Mouse (Mus musculus) adrenal gland, adult (tissue): ENCODE data around the gene Apobr.

Experiments used
- DNase-seq, 2 experiments: peaks; one replicate each; pipeline ENCODE4 v3.0.0; 2022 to 2023; ENCODE audit warnings: low spot score in 1 of 2; ENCODE audit not compliant: inconsistent age in 2 of 2

Apobr gene

GRCm38 (mm10) chr7:126596414-126596813, 11.7 kb downstream of the Apobr start:
- DNase-seq = no peak

GRCm38 (mm10) chr7:126598919-126599318, 14.2 kb downstream of the Apobr start:
- peak in 1 of 2 experiments; percentile 43 for DNase-seq

- no peak for DNase-seq
These were observed 17.2 kb downstream of the Apobr start for GRCm38 (mm10) chr7:126601896-126602295.

- no peak for DNase-seq
These were observed 17.9 kb downstream of the Apobr start for GRCm38 (mm10) chr7:126602650-126603049.

- no peak for DNase-seq
These were observed 21.9 kb downstream of the Apobr start for GRCm38 (mm10) chr7:126606611-126607010.

GRCm38 (mm10) chr7:126607064-126607463, 22.3 kb downstream of the Apobr start:
- DNase-seq = peak; percentile 35 to 77

GRCm38 (mm10) chr7:126607796-126608195, 23.1 kb downstream of the Apobr start:
- peak in 1 of 2 experiments; percentile 42 for DNase-seq

- DNase-seq = no peak
These were observed 28.0 kb downstream of the Apobr start for GRCm38 (mm10) chr7:126612736-126613135.

GRCm38 (mm10) chr7:126616707-126617106, 32.0 kb downstream of the Apobr start:
- DNase-seq = peak in 1 of 2 experiments; percentile 44

GRCm38 (mm10) chr7:126619559-126620275, 35.0 kb downstream of the Apobr start:
- no peak for DNase-seq

GRCm38 (mm10) chr7:126621452-126622359, 37.0 kb downstream of the Apobr start:
- peak in 1 of 2 experiments; percentile 29 for DNase-seq

GRCm38 (mm10) chr7:126623381-126623780, 38.6 kb downstream of the Apobr start:
- DNase-seq = no peak

GRCm38 (mm10) chr7:126624774-126625173, 40.0 kb downstream of the Apobr start:
- peak in 1 of 2 experiments; percentile 43 for DNase-seq

GRCm38 (mm10) chr7:126625369-126625768, 40.6 kb downstream of the Apobr start:
- peak; percentile 74 to 90 for DNase-seq

GRCm38 (mm10) chr7:126625807-126626600, 41.3 kb downstream of the Apobr start:
- DNase-seq = peak; percentile 29 to 73

GRCm38 (mm10) chr7:126628111-126628510, 43.4 kb downstream of the Apobr start:
- DNase-seq = no peak

- no peak for DNase-seq
These were observed 45.2 kb downstream of the Apobr start for GRCm38 (mm10) chr7:126629915-126630314.

- no peak for DNase-seq
These were observed 46.2 kb downstream of the Apobr start, which contains the start of gene Nupr1 for GRCm38 (mm10) chr7:126630824-126631518. Gene Nupr1 (minus strand): TSS chr7:126630861.

- no peak for DNase-seq
These were observed 47.7 kb downstream of the Apobr start for GRCm38 (mm10) chr7:126632478-126632877.

GRCm38 (mm10) chr7:126635375-126635774, 50.6 kb downstream of the Apobr start:
- no peak for DNase-seq
